Mouse (Mus musculus) intestine, embryonic 16.5 days (tissue): ENCODE measurements around the gene Mylip. TPM values are rescaled to one million over a fixed set of nuclear protein-coding genes. Genes with fewer than 3 reads are reported as not detected.

ENCODE experiments used
- ATAC-seq: fragments of 200-750 bp; cut with Nextera tagmentation; 2 replicates; pipeline ENCODE4 v1.8.0; 2017; ENCODE audit warnings: moderate TSS enrichment, moderate library complexity
- H3K27ac ChIP-seq: fragments of 300-500 bp; sonication (generic); 2 replicates; pipeline ENCODE4 v1.5.1; 2014; ENCODE audit warnings: mild to moderate bottlenecking, low read length
- H3K27me3 ChIP-seq: fragments of 300-500 bp; sonication (generic); replicated peaks from 2 replicates; pipeline ENCODE4 v1.6.1; 2014; ENCODE audit warnings: low read length, control low read depth, mixed read lengths; ENCODE audit not compliant: control insufficient read depth, insufficient read depth
- H3K36me3 ChIP-seq: fragments of 300-500 bp; sonication (generic); 2 replicates; pipeline ENCODE4 v1.6.1; 2014; ENCODE audit warnings: low read length, control low read depth; ENCODE audit not compliant: control insufficient read depth, insufficient read depth
- H3K4me1 ChIP-seq: fragments of 300-500 bp; sonication (generic); 2 replicates; pipeline ENCODE4 v1.6.1; 2014; ENCODE audit warnings: low read length, control low read depth, mixed read lengths; ENCODE audit not compliant: control insufficient read depth, insufficient read depth
- H3K4me2 ChIP-seq: fragments of 300-500 bp; sonication (generic); 2 replicates; pipeline ENCODE4 v1.6.1; 2014; ENCODE audit warnings: low read depth, low read length, control low read depth
- H3K4me3 ChIP-seq: fragments of 300-500 bp; sonication (generic); 2 replicates; pipeline ENCODE4 v1.5.1; 2014; ENCODE audit warnings: mild to moderate bottlenecking, low read length
- H3K9ac ChIP-seq: fragments of 300-500 bp; sonication (generic); 2 replicates; pipeline ENCODE4 v1.6.1; 2014; ENCODE audit warnings: low read depth, low read length
- H3K9me3 ChIP-seq: fragments of 300-500 bp; sonication (generic); 2 replicates; pipeline ENCODE4 v1.6.1; 2016; ENCODE audit warnings: low read length, control low read depth; ENCODE audit not compliant: control insufficient read depth
- whole genome bisulfite sequencing: fragments of 180-500 bp; shearing (Covaris S2); extraction: QIAGEN DNeasy Blood & Tissue Kit; methylation state at CpG from one replicate; pipeline ENCODE4 v1.1.7; 2014; 5-methylcytosine and 5-hydroxymethylcytosine counted together
- polyA plus RNA-seq: library from polyadenylated mRNA; unstranded; fragments of >200 nt; fragmentation: Nextera tagmentation; extraction: Ambion mirVana; gene quantifications from 2 replicates; pipeline ENCODE4 v1.2.1, GENCODE M21; 2015

The Mylip gene
- polyA plus RNA-seq, 1 experiment from 2014 or later = 6.6 TPM

DNA sequence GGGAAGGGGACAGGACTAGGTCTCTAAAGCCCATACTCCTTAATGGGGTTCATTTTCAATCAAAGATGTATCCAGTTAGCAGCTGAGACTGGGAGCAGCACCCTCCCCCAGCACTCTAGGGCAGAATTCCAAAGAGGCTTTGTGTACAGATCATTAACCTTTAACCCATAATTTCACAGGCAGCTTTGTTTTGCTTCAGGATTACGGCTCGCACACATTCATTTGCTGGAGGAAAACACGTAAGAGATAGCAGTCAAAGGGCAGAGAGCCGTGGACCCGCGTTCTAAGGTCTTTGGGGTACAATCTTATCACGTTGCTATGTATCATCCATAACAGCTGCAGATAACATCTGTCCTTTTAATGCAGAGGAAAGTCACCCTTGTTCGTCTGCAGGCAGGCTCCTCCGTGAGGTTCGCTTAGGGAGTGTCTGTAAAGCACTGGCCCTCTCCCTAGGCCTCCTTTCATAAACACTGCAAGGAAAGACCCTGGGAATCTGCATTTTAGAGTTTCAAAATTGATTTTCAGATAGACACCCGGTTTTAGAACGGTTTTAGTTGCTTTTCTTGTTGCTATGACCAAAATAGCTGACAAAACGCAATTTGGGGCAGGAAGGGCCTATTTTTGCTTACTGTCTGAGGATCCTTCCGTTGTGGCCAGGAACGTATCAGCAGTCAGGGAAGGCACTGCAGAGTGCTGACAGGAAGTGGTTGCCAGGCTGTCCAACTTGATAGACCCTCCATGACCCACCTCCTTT lies 65.7 kb downstream of the Mylip start:
- Histone ChIP-seq H3K27me3 (no peaks in the 10 kb centered on the region), H3K4me1 (peaks cover 32% of the 10 kb centered on the region), H3K9me3 (no peaks in the 10 kb centered on the region), H3K36me3 (no peaks in the 10 kb centered on the region), H3K4me3 (0 out of 2 replicates have a peak overlapping the region, but pooled peaks have one; percentile 5), H3K4me2 (peak overlapping the region; percentile 43), H3K27ac (peak overlapping the region; percentile 95), H3K9ac (peak overlapping the region; percentile 37; the same call in 1 of the 2 replicates)
- 6% methylated on average over 15 of the region's 15 CpGs for WGBS
- peak; percentile 95 for ATAC-seq

DNA sequence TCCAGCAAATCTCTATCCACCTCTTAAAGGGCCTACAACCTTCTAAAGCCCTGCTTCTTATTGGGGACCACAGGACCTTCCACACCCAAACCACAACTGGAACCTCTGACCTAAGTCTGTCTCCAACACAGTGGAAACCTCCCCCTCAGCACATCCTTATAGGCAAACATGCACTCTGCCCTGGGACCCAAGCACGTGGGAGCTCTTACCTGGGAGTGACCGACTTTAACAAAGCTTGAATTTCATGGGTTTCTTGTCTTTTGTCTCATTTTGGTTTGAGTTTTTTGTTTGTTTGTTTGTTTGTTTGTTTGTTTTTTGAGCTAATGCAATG lies 66.3 kb downstream of the Mylip start:
- WGBS = 33% methylated on average over 2 of the region's 2 CpGs
- Histone ChIP-seq H3K4me3 (no peak overlapping the region), H3K4me2 (peak overlapping the region; percentile 43), H3K36me3 (no peaks in the 10 kb centered on the region), H3K9me3 (no peaks in the 10 kb centered on the region), H3K9ac (peak overlapping the region; percentile 37; the same call in 1 of the 2 replicates), H3K4me1 (peaks cover 32% of the 10 kb centered on the region), H3K27me3 (no peaks in the 10 kb centered on the region), H3K27ac (peak overlapping the region; percentile 95)
- peak; percentile 82 for ATAC-seq

DNA sequence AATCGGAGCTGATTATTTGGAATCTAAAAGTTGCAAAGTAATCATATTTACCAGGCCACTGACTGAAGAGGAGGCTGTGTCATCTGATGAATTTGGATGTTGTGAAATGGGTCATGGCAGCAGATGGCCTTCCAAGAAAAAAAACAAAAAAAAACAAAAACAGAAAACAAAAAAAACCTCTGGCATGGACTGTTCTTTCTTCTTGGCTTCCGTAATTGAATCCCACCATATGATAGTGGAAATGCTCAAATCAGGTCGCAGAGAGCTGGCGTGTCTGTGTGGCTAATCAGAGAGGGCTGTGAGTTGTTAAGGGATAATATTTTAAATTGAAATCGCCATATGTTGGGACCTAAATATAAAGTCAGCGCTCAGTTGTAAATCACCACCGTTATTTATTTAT lies 67.9 kb downstream of the Mylip start:
- Histone ChIP-seq H3K9me3 (no peaks in the 10 kb centered on the region), H3K4me2 (no peak overlapping the region), H3K36me3 (no peaks in the 10 kb centered on the region), H3K4me1 (peaks cover 32% of the 10 kb centered on the region), H3K4me3 (no peak overlapping the region), H3K9ac (no peak overlapping the region), H3K27me3 (no peaks in the 10 kb centered on the region), H3K27ac (no peak overlapping the region)
- WGBS = 59% methylated on average over 7 of the region's 7 CpGs
- ATAC-seq = no peak

DNA sequence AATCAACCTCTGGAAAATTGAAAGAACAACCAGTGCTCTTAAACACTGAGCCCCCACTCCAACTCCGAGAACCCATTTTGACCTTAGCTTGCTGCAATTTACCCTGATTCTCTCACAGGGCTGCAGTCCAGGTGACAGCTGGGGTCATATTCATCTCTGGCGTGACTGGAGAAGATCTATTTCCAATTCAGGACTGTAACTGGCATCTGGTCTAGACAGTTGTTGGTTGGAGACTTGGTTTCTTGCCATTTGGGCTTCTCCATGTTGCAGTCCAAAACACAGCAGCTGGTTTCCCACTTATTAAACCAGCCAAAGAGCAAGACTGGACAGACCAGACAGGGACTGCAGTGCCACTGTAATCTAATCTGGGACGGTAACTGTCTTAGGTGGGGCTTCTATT lies 70.6 kb downstream of the Mylip start:
- Histone ChIP-seq H3K4me2 (no peak overlapping the region), H3K27ac (no peak overlapping the region), H3K4me1 (peaks cover 13% of the 10 kb centered on the region), H3K9me3 (no peaks in the 10 kb centered on the region), H3K9ac (no peak overlapping the region), H3K4me3 (no peak overlapping the region), H3K27me3 (no peaks in the 10 kb centered on the region), H3K36me3 (no peaks in the 10 kb centered on the region)
- WGBS = 88% methylated on average over 3 of the region's 3 CpGs
- ATAC-seq = no peak

DNA sequence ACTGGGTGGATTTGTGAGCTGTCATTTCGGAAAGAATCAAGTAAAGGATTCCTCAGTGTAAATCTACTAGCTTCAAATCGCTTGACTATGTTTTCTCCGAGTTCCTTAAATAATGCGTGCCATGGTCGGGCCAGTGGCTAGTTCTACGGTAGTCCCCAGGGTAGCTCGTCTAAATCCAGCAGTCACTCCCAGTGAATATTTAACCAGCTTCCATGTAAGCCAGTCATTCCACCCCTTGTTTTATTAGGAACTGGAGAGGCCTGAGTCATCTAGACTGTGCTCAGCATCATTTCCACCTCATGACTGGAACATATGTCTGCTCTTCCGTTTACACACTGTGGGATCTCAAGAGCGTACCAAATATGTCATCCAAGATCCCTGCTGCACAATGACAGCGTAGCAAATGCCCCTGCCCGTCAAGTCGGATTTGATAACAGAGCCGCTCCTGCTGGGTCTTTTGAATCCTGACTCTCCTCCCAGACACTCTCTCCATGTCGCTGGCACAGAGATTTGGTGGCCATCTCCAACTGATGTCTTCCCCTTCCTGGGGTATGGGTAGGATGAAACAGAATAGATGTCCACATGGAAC lies 71.9 kb downstream of the Mylip start:
- no peak overlapping the region for H3K4me2 ChIP-seq
- H3K4me3 ChIP-seq = no peak overlapping the region
- H3K36me3 ChIP-seq = no peaks in the 10 kb centered on the region
- no peak for ATAC-seq
- H3K4me1 ChIP-seq = peaks cover under 1% of the 10 kb centered on the region; the same call in 1 of the 2 replicates
- H3K9me3 ChIP-seq = no peaks in the 10 kb centered on the region
- WGBS = 78% methylated on average over 14 of the region's 14 CpGs
- no peak overlapping the region for H3K27ac ChIP-seq
- no peaks in the 10 kb centered on the region for H3K27me3 ChIP-seq
- H3K9ac ChIP-seq = no peak overlapping the region

Other genes starting within 250 kb of the Mylip start
- gene Gmpr, start 117.7 kb downstream of the Mylip start, polyA plus RNA-seq = 24.4 and 31.1 TPM in 2 replicates